Mouse (Mus musculus) small intestine, adult 10 weeks (tissue): ENCODE data around the gene Rps9. TPM values are rescaled to one million over a fixed set of nuclear protein-coding genes. Genes with fewer than 3 reads are reported as not detected.

ENCODE experiments used
- polyA plus RNA-seq: library from polyadenylated mRNA; stranded (reverse); fragments of 350-450 nt; fragmentation: Illumina TruSeq; extraction: RNeasy Lipid Tissue Mini Kit (QIAGEN cat#74804); gene quantifications from one replicate; pipeline ENCODE4 v1.2.3, GENCODE M21; 2014; ENCODE audit warnings: low replicate concordance

The Rps9 gene
- 14.3 TPM for polyA plus RNA-seq

DNA sequence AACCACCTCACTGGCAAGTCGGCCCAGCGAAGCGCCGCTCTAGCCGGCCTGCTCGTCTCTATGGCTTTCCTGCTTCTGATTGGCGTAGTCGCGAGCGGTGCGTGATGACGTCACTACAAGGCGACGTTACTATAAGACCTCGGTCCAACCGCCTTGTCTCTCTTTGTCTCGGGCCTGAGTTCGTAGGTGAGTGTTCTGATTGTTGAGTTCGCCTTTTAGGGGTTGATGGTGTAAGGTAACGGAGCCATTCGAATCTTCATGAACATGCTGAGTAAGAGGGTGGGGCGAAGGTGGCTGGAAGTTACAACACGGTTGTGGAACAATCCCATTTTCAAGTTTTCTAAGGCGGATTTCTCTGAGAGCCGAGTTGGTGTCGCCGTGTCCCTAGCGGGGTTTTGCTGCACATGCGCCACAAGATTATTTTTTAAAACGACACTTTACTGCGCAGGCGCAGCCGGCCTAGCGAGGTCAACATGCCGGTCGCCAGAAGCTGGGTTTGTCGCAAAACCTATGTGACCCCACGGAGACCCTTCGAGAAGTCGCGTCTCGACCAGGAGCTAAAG lies at the start of gene Rps9:
Gene Rps9, plus strand, starts transcription at position 115 of the 563 bp plus-strand sequence.

GRCm38 (mm10) chr7:3665215-3666114 lies 38.3 kb upstream of the Rps9 start, which contains the start of gene Leng1:
Gene Leng1, minus strand, starts transcription at chr7:3665840.

DNA sequence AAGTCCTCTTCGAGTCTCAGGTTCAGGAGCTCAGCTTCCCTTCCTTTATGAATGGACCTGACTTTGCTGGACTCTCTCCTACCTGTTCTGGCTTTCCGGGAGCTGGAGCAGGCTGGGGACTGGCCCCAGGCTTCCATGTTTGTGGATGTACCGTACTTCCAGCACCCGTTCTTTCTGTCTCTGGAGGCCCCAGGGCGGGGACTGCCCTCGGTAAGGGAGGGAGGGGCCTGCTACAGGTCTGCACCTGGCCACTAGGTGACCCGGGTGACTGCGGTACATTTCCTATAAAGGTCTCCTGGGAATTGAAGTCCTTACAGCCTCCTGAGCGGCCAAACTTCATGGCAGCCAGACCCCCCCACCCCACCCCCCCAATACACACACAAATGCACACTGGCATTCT lies 26.5 kb upstream of the Rps9 start, which contains the start of gene Tmc4:
Gene Tmc4, minus strand, starts transcription at position 212 of the 400 bp plus-strand sequence.

DNA sequence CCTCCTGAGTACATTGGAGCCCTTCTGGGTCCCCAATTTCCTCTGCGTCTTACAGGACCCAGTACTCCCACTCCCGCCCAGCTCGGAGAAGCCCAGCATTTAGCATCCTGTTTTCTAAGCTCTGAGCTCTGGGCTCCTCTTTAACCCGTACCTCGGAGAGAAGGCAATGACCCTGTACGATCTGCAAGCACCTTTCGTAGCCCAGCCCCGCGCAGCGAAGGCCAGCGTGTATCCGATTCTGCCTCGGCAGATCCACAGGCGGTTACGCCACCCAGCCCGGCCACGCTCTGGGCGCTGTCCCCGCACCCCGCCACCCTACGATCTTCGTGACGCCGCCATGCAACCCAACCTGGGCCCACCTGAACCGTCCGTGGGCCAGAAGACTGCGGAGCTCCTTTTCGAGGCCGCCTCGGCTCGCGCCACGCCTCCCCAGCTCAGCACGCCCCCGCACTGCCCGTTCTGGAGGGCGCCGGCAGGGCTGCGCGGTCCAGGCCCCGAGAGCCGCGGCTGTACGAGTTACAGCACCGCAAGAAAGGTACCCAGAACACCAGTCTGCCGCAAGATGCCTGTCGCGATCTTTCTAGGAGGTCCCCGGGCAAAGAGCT lies 11.3 kb upstream of the Rps9 start, which contains the start of gene Tsen34:
Gene Tsen34, plus strand, starts transcription at position 482 of the 605 bp plus-strand sequence.

DNA sequence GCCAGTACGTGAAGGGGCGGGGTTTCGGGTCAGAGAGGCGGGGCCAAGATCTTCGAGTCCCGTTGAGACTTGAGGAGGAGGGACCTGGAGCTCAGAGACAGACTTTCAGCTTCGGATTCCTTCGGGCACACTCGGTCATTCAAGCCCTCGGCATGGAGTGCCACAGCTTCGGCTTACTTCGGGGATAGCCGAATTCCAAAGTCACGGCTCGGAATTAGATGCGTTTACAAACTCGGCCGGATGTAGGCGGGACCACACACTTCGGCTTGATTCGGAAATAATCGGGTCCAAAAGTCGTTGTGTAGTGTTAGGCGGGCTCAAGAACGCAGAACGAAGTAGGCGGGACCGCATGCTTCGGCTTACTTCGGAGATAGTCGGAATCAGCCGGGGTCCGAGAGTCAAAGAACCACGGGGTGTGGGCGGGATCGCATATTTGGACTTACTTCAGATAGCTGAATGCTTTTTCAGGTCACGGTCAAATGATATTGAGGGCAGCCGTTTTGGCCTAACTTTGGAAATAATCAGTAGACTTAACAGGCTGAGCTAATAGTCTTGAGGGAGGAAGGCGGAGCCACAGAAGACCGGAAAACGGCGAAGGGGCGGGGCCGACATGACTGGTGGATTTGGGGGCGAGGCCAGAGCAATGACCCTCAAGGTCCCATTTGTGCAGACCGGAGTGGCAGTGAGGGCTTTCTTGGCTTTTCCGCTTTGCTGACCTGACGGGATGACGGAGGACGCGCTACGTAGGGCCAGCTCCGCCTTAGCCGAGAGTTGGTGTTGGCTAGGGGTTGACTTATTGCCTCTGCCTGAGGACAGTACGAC lies 10.6 kb upstream of the Rps9 start, which contains the start of gene Mboat7:
Gene Mboat7, minus strand, starts transcription at position 537 of the 822 bp plus-strand sequence.

GRCm38 (mm10) chr7:3720268-3720667 lies 16.5 kb downstream of the Rps9 start, which contains the start of gene Pirb:
Gene Pirb, minus strand, starts transcription at chr7:3720391.

Other genes with a start within 250 kb of the Rps9 start
- gene Tarm1, start 201.4 kb upstream of the Rps9 start, polyA plus RNA-seq, result not detected
- gene Oscar, start 87.8 kb upstream of the Rps9 start, polyA plus RNA-seq, result not detected
- 9.0 TPM for gene Ndufa3, start 86.6 kb upstream of the Rps9 start, polyA plus RNA-seq
- not detected for gene Tfpt, start 74.1 kb upstream of the Rps9 start, polyA plus RNA-seq
- 9.5 TPM for gene Prpf31, start 74.0 kb upstream of the Rps9 start, polyA plus RNA-seq
- gene Cnot3, start 58.7 kb upstream of the Rps9 start, polyA plus RNA-seq, result 6.9 TPM
- 5.8 TPM for gene Leng1, start 38.2 kb upstream of the Rps9 start, polyA plus RNA-seq
- gene Tmc4, start 26.4 kb upstream of the Rps9 start, polyA plus RNA-seq, result 95.7 TPM
- gene Tsen34, start 11.1 kb upstream of the Rps9 start, polyA plus RNA-seq, result 5.3 TPM
- 42.7 TPM for gene Mboat7, start 10.5 kb upstream of the Rps9 start, polyA plus RNA-seq
- gene Pirb, start 16.4 kb downstream of the Rps9 start, polyA plus RNA-seq, result 4.3 TPM
- gene Gm15448, start 121.7 kb downstream of the Rps9 start, polyA plus RNA-seq, result not detected
- 2.0 TPM for gene Pira2, start 141.1 kb downstream of the Rps9 start, polyA plus RNA-seq
- gene Gm14548, start 194.1 kb downstream of the Rps9 start, polyA plus RNA-seq, result not detected
- gene Lilra6, start 211.5 kb downstream of the Rps9 start, polyA plus RNA-seq, result 0.52 TPM